Mouse (Mus musculus) R1 (cell line): ENCODE measurements around the gene Larp1.
A peak's percentile ranks its signal among the peaks of the same experiment; 100 is the strongest.
"Not testable (repeated sequence)": the region's sequence is repeated elsewhere in the genome, so short reads cannot be mapped to it uniquely, and the experiment has no call there.

ENCODE experiments used
- DNase-seq: peaks from one replicate; pipeline ENCODE4 v3.0.0-alpha.2; 2018; ENCODE audit warnings: low read depth, low spot score

Gene Larp1

GRCm38 (mm10) chr11:58026860-58027259 is 18.0 kb downstream of the Larp1 start:
- no peak for DNase-seq

- peak; percentile 83 for DNase-seq
Measured at GRCm38 (mm10) chr11:58028981-58029380, 20.1 kb downstream of the Larp1 start.

- no peak for DNase-seq
Measured at GRCm38 (mm10) chr11:58029869-58030268, 21.0 kb downstream of the Larp1 start.

GRCm38 (mm10) chr11:58031176-58031575 is 22.3 kb downstream of the Larp1 start:
- DNase-seq = no peak

GRCm38 (mm10) chr11:58033635-58034034 is 24.8 kb downstream of the Larp1 start:
- no peak for DNase-seq

- DNase-seq = peak; percentile 82
Measured at GRCm38 (mm10) chr11:58039027-58039426, 30.2 kb downstream of the Larp1 start.

GRCm38 (mm10) chr11:58042861-58043431 is 34.1 kb downstream of the Larp1 start:
- no peak for DNase-seq

- DNase-seq = no peak
Measured at GRCm38 (mm10) chr11:58046438-58046837, 37.6 kb downstream of the Larp1 start.

- DNase-seq = peak; percentile 60
Measured at GRCm38 (mm10) chr11:58057455-58057854, 48.6 kb downstream of the Larp1 start.

GRCm38 (mm10) chr11:58059752-58060151 is 50.9 kb downstream of the Larp1 start:
- DNase-seq = not testable (repeated sequence)

GRCm38 (mm10) chr11:58061218-58061617 is 52.4 kb downstream of the Larp1 start:
- DNase-seq = not testable (repeated sequence)

GRCm38 (mm10) chr11:58062586-58062985 is 53.7 kb downstream of the Larp1 start:
- DNase-seq = no peak

GRCm38 (mm10) chr11:58065025-58065424 is 56.2 kb downstream of the Larp1 start:
- no peak for DNase-seq

- DNase-seq = no peak
Measured at GRCm38 (mm10) chr11:58072978-58073377, 64.1 kb downstream of the Larp1 start.

GRCm38 (mm10) chr11:58077270-58077669 is 68.4 kb downstream of the Larp1 start:
- DNase-seq = no peak

- no peak for DNase-seq
Measured at GRCm38 (mm10) chr11:58081716-58082115, 72.9 kb downstream of the Larp1 start.

- no peak for DNase-seq
Measured at GRCm38 (mm10) chr11:58092541-58092940, 83.7 kb downstream of the Larp1 start.

GRCm38 (mm10) chr11:58093021-58093528 is 84.2 kb downstream of the Larp1 start, which contains the start of gene Gm12248:
Gm12248 (minus strand) TSS chr11:58093134.
- peak; percentile 53 for DNase-seq

- DNase-seq = no peak
Measured at GRCm38 (mm10) chr11:58094766-58095165, 85.9 kb downstream of the Larp1 start.

GRCm38 (mm10) chr11:58095561-58095960 is 86.7 kb downstream of the Larp1 start:
- DNase-seq = no peak

GRCm38 (mm10) chr11:58096160-58096559 is 87.3 kb downstream of the Larp1 start:
- no peak for DNase-seq

- DNase-seq = no peak
Measured at GRCm38 (mm10) chr11:58096821-58097620, 88.2 kb downstream of the Larp1 start.
